Mouse (Mus musculus): ENCODE data around the gene Ndufa3. TPM values are rescaled to one million over a fixed set of nuclear protein-coding genes. Genes with fewer than 3 reads are reported as not detected.

Gene Ndufa3
- polyA plus RNA-seq, 1 experiment from 2014 or later: 441 TPM

GRCm38 (mm10) chr7:3616389-3617241 is 558 bp upstream of the Ndufa3 start:
- 45% methylated on average over 6 of the region's 6 CpGs for whole genome bisulfite sequencing
- Histone ChIP-seq H3K27me3 (ENCODE audit: insufficient read depth, poor library complexity, severe bottlenecking) (no peaks in the 10 kb centered on the region), H3K9me3 (no peaks in the 10 kb centered on the region), H3K4me3 (peak overlapping the region; percentile 81), H3K4me1 (replicated peaks) (peaks cover 7% of the 10 kb centered on the region), H3K36me3 (peaks cover 26% of the 10 kb centered on the region), H3K27ac (no peak overlapping the region)
- DNase-seq (ENCODE audit: low spot score): no peak

GRCm38 (mm10) chr7:3629030-3629429 is 11.9 kb downstream of the Ndufa3 start:
- peak overlapping the region; percentile 83 for H3K4me3 ChIP-seq
- peaks cover 25% of the 10 kb centered on the region for H3K4me1 ChIP-seq (replicated peaks)
- no peaks in the 10 kb centered on the region for H3K27me3 ChIP-seq (ENCODE audit: insufficient read depth, poor library complexity, severe bottlenecking)
- peaks cover 52% of the 10 kb centered on the region for H3K36me3 ChIP-seq
- H3K9me3 ChIP-seq: no peaks in the 10 kb centered on the region
- 38% methylated on average over 4 of the region's 4 CpGs for WGBS
- peak overlapping the region; percentile 89 for H3K27ac ChIP-seq
- DNase-seq (ENCODE audit: low spot score): no peak

- Histone ChIP-seq H3K4me1 (replicated peaks) (peaks cover 25% of the 10 kb centered on the region), H3K36me3 (peaks cover 52% of the 10 kb centered on the region), H3K4me3 (peak within 1 kb of the TSS; percentile 83), H3K9me3 (no peaks in the 10 kb centered on the region), H3K27ac (peak within 1 kb of the TSS; percentile 89), H3K27me3 (ENCODE audit: insufficient read depth, poor library complexity, severe bottlenecking) (no peaks in the 10 kb centered on the region)
- DNase-seq (ENCODE audit: low spot score): peak; percentile 95
- 1% methylated on average over 47 of the region's 47 CpGs for WGBS
Measured at GRCm38 (mm10) chr7:3629543-3630477, 12.6 kb downstream of the Ndufa3 start, which contains the start of the genes Tfpt and Prpf31. Tfpt (minus strand) TSS chr7:3629929. Prpf31 (plus strand) TSS chr7:3629985.

- Histone ChIP-seq H3K27me3 (ENCODE audit: insufficient read depth, poor library complexity, severe bottlenecking) (no peaks in the 10 kb centered on the region), H3K4me3 (peak overlapping the region; percentile 83), H3K27ac (peak overlapping the region; percentile 89), H3K36me3 (peaks cover 56% of the 10 kb centered on the region), H3K4me1 (replicated peaks) (peaks cover 25% of the 10 kb centered on the region), H3K9me3 (no peaks in the 10 kb centered on the region)
- DNase-seq (ENCODE audit: low spot score): no peak
- WGBS: 56% methylated on average over 3 of the region's 3 CpGs
Measured at GRCm38 (mm10) chr7:3630478-3630815, 13.3 kb downstream of the Ndufa3 start.

- WGBS: 70% methylated on average over 5 of the region's 5 CpGs
- H3K4me1 ChIP-seq (replicated peaks): peaks cover 32% of the 10 kb centered on the region
- H3K36me3 ChIP-seq: peaks cover 58% of the 10 kb centered on the region
- no peak for DNase-seq (ENCODE audit: low spot score)
- H3K27me3 ChIP-seq (ENCODE audit: insufficient read depth, poor library complexity, severe bottlenecking): no peaks in the 10 kb centered on the region
- H3K9me3 ChIP-seq: 0 out of 2 replicates have a peak, but pooled peaks cover 3% of the 10 kb centered on the region
- H3K27ac ChIP-seq: no peak overlapping the region
- peak overlapping the region; percentile 100; the same call in 1 of the 2 replicates for H3K4me3 ChIP-seq
Measured at GRCm38 (mm10) chr7:3643412-3643811, 26.2 kb downstream of the Ndufa3 start.

GRCm38 (mm10) chr7:3643843-3644242 is 26.7 kb downstream of the Ndufa3 start:
- H3K9me3 ChIP-seq: 0 out of 2 replicates have a peak, but pooled peaks cover 3% of the 10 kb centered on the region
- peak overlapping the region; percentile 100 for H3K4me3 ChIP-seq
- 24% methylated on average over 9 of the region's 9 CpGs for WGBS
- peak overlapping the region; percentile 77; the same call in 1 of the 2 replicates for H3K27ac ChIP-seq
- H3K27me3 ChIP-seq (ENCODE audit: insufficient read depth, poor library complexity, severe bottlenecking): no peaks in the 10 kb centered on the region
- no peak for DNase-seq (ENCODE audit: low spot score)
- peaks cover 58% of the 10 kb centered on the region for H3K36me3 ChIP-seq
- peaks cover 36% of the 10 kb centered on the region for H3K4me1 ChIP-seq (replicated peaks)

GRCm38 (mm10) chr7:3644348-3644671 is 27.1 kb downstream of the Ndufa3 start:
- Histone ChIP-seq H3K36me3 (peaks cover 56% of the 10 kb centered on the region), H3K9me3 (0 out of 2 replicates have a peak, but pooled peaks cover 3% of the 10 kb centered on the region), H3K27ac (peak overlapping the region; percentile 77), H3K4me3 (peak overlapping the region; percentile 100), H3K27me3 (ENCODE audit: insufficient read depth, poor library complexity, severe bottlenecking) (no peaks in the 10 kb centered on the region), H3K4me1 (replicated peaks) (peaks cover 36% of the 10 kb centered on the region)
- under 1% methylated on average over 11 of the region's 11 CpGs for WGBS
- DNase-seq (ENCODE audit: low spot score): no peak

- DNase-seq (ENCODE audit: low spot score): peak; percentile 99
- Histone ChIP-seq H3K4me1 (replicated peaks) (peaks cover 36% of the 10 kb centered on the region), H3K27me3 (ENCODE audit: insufficient read depth, poor library complexity, severe bottlenecking) (no peaks in the 10 kb centered on the region), H3K9me3 (0 out of 2 replicates have a peak, but pooled peaks cover 3% of the 10 kb centered on the region), H3K27ac (peak within 1 kb of the TSS; percentile 98), H3K4me3 (peak within 1 kb of the TSS; percentile 100), H3K36me3 (peaks cover 56% of the 10 kb centered on the region)
- under 1% methylated on average over 58 of the region's 58 CpGs for WGBS
Measured at GRCm38 (mm10) chr7:3644672-3645487, 27.7 kb downstream of the Ndufa3 start, which contains the start of gene Cnot3. Cnot3 (plus strand) TSS chr7:3645268.

- H3K27me3 ChIP-seq (ENCODE audit: insufficient read depth, poor library complexity, severe bottlenecking): no peaks in the 10 kb centered on the region
- H3K4me3 ChIP-seq: peak overlapping the region; percentile 100
- H3K27ac ChIP-seq: peak overlapping the region; percentile 98
- peaks cover 56% of the 10 kb centered on the region for H3K36me3 ChIP-seq
- H3K4me1 ChIP-seq (replicated peaks): peaks cover 36% of the 10 kb centered on the region
- WGBS: under 1% methylated on average over 55 of the region's 58 CpGs
- no peak for DNase-seq (ENCODE audit: low spot score)
- H3K9me3 ChIP-seq: 0 out of 2 replicates have a peak, but pooled peaks cover 3% of the 10 kb centered on the region
Measured at GRCm38 (mm10) chr7:3645488-3646025, 28.4 kb downstream of the Ndufa3 start.

GRCm38 (mm10) chr7:3646188-3646587 is 29.0 kb downstream of the Ndufa3 start:
- Histone ChIP-seq H3K9me3 (0 out of 2 replicates have a peak, but pooled peaks cover 3% of the 10 kb centered on the region), H3K4me1 (replicated peaks) (peaks cover 36% of the 10 kb centered on the region), H3K4me3 (peak overlapping the region; percentile 100), H3K27me3 (ENCODE audit: insufficient read depth, poor library complexity, severe bottlenecking) (no peaks in the 10 kb centered on the region), H3K27ac (peak overlapping the region; percentile 98), H3K36me3 (peaks cover 56% of the 10 kb centered on the region)
- 40% methylated on average over 9 of the region's 9 CpGs for WGBS
- no peak for DNase-seq (ENCODE audit: low spot score)

- Histone ChIP-seq H3K36me3 (peaks cover 56% of the 10 kb centered on the region), H3K27ac (peak overlapping the region; percentile 98), H3K27me3 (ENCODE audit: insufficient read depth, poor library complexity, severe bottlenecking) (no peaks in the 10 kb centered on the region), H3K9me3 (0 out of 2 replicates have a peak, but pooled peaks cover 3% of the 10 kb centered on the region), H3K4me3 (peak overlapping the region; percentile 100), H3K4me1 (replicated peaks) (peaks cover 36% of the 10 kb centered on the region)
- 76% methylated on average over 4 of the region's 4 CpGs for WGBS
- DNase-seq (ENCODE audit: low spot score): no peak
Measured at GRCm38 (mm10) chr7:3646641-3647040, 29.5 kb downstream of the Ndufa3 start.

All from hindbrain, embryonic 10.5 days (tissue).